23 mouse cellular contexts compared by ENCODE assay signal in genomic region chr6:71235944-71236343, GRCm38 (mm10). TPM values are rescaled to one million over a fixed set of nuclear protein-coding genes. Genes with fewer than 3 reads are reported as not detected.
DNase-seq lines count a peak whose midpoint lies in the region; ATAC-seq and TF ChIP-seq lines count a peak whose summit lies in the region.
"Had no signal": no experiment of that assay in that cellular context is flagged by ENCODE, and none has a peak within 500 bp of the region (broad histone marks: within the 10 kb centered on the region; RNA-seq: fewer than 3 reads in every experiment).

No protein-coding gene starts in this region.

- WGBS in embryonic facial prominence, embryonic 11.5 days, result 66% methylated on average over 3 of the region's 3 CpGs
- 68% methylated on average over 3 of the region's 3 CpGs for WGBS in embryonic facial prominence, embryonic 10.5 days
- WGBS in liver, embryonic 14.5 days (ENCODE audit: insufficient replicate concordance), result 40% methylated on average over 3 of the region's 3 CpGs
- WGBS in small intestine, adult 2 months, result 39% methylated on average over 3 of the region's 3 CpGs

- 0 out of 2 replicates have a peak, but pooled peaks have one; percentile 23 for ATAC-seq in embryonic facial prominence, embryonic 11.5 days (replicated peaks; ENCODE audit: insufficient number of reproducible peaks, low FRiP score, low TSS enrichment, low read depth)
- ATAC-seq in liver, embryonic 14.5 days (ENCODE audit: insufficient read depth), result peak; percentile 65
- ATAC-seq in CD4-positive, CD25-positive, alpha-beta regulatory T cell, adult 4 months, result no peak

- H3K4me2 ChIP-seq in embryonic facial prominence, embryonic 11.5 days (ENCODE audit: low read depth, low read length), result no peak overlapping the region
- no peak overlapping the region for H3K4me2 ChIP-seq in liver, embryonic 14.5 days (ENCODE audit: low read depth)
- H3K4me2 ChIP-seq: forebrain, embryonic 12.5 days had no signal

- H3K27me3 ChIP-seq in embryonic facial prominence, embryonic 11.5 days (ENCODE audit: control insufficient read depth, insufficient read depth, low read length), result no peaks in the 10 kb centered on the region
- H3K27me3 ChIP-seq in embryonic facial prominence, embryonic 10.5 days (replicated peaks; ENCODE audit: low read depth, poor library complexity, severe bottlenecking), result no peaks in the 10 kb centered on the region
- H3K27me3 ChIP-seq in liver, embryonic 14.5 days (ENCODE audit: control insufficient read depth, insufficient read depth, low read length), result no peaks in the 10 kb centered on the region
- H3K27me3 ChIP-seq in small intestine, adult 2 months (ENCODE audit: control insufficient read depth, insufficient read depth, low read length), result no peaks in the 10 kb centered on the region
- H3K27me3 ChIP-seq: forebrain, embryonic 12.5 days had no signal

- no peaks in the 10 kb centered on the region for H3K4me1 ChIP-seq in embryonic facial prominence, embryonic 11.5 days (ENCODE audit: control insufficient read depth, insufficient read depth, low read length)
- H3K4me1 ChIP-seq in embryonic facial prominence, embryonic 10.5 days, result no peaks in the 10 kb centered on the region
- H3K4me1 ChIP-seq in liver, embryonic 14.5 days (replicated peaks; ENCODE audit: control insufficient read depth in 2 of 2, insufficient read depth in 2 of 2, low read length in 1 of 2), result 0 out of 4 replicates have a peak, but pooled peaks cover 0 to 5% of the 10 kb centered on the region in 2 experiments
- peaks cover 17% of the 10 kb centered on the region; the same call in 1 of the 2 replicates for H3K4me1 ChIP-seq in small intestine, adult 2 months (ENCODE audit: control insufficient read depth, insufficient read depth, insufficient read length, low read length)
- H3K4me1 ChIP-seq: forebrain, embryonic 12.5 days had no signal

- H3K9ac ChIP-seq in embryonic facial prominence, embryonic 11.5 days (replicated peaks; ENCODE audit: low read length), result no peak overlapping the region
- no peak overlapping the region for H3K9ac ChIP-seq in liver, embryonic 14.5 days (replicated peaks)
- H3K9ac ChIP-seq: forebrain, embryonic 12.5 days had no signal

- no peak for TF ChIP-seq EP300 in liver, embryonic 14.5 days (IDR thresholded peaks at IDR 0.05; ENCODE audit: low read depth)

- no peak for TF ChIP-seq POLR2A in small intestine, adult 2 months (IDR thresholded peaks at IDR 0.05; ENCODE audit: low read depth, low read length)

- H3K9me3 ChIP-seq in embryonic facial prominence, embryonic 11.5 days (replicated peaks; ENCODE audit: control insufficient read depth, low read length), result no peaks in the 10 kb centered on the region
- H3K9me3 ChIP-seq in embryonic facial prominence, embryonic 10.5 days, result no peaks in the 10 kb centered on the region
- H3K9me3 ChIP-seq in liver, embryonic 14.5 days (ENCODE audit: control insufficient read depth, low read length), result no peaks in the 10 kb centered on the region
- H3K9me3 ChIP-seq: forebrain, embryonic 12.5 days; limb, embryonic 10.5 days had no signal

- no peak overlapping the region for H3K4me3 ChIP-seq in embryonic facial prominence, embryonic 11.5 days (ENCODE audit: low read depth, low read length)
- no peak overlapping the region for H3K4me3 ChIP-seq in embryonic facial prominence, embryonic 10.5 days
- no peak overlapping the region for H3K4me3 ChIP-seq in liver, embryonic 14.5 days (ENCODE audit: insufficient read depth in 1 of 2, low read depth in 2 of 2, low read length in 2 of 2)
- no peak overlapping the region for H3K4me3 ChIP-seq in small intestine, adult 2 months (ENCODE audit: low read depth, low read length)
- H3K4me3 ChIP-seq: forebrain, embryonic 12.5 days; gastrocnemius, adult 2 months; left cerebral cortex, adult 2 months; limb, embryonic 10.5 days had no signal

- DNase-seq in embryonic facial prominence, embryonic 11.5 days (ENCODE audit: low spot score), result no peak
- no peak for DNase-seq in embryonic facial prominence, embryonic 10.5 days (ENCODE audit: low spot score)
- peak; percentile 5 to 8 for DNase-seq in kidney, adult 8-10 months
- no peak for DNase-seq in kidney, postnatal 10 days
- peak in 1 of 3 experiments; percentile 17 for DNase-seq in liver, embryonic 14.5 days (ENCODE audit: low read depth in 3 of 3, low spot score in 3 of 3)
- DNase-seq in spleen, postnatal 36 days (ENCODE audit: low spot score in 2 of 2), result no peak
- DNase-seq: adrenal gland, postnatal 36 days; cerebellum, adult 11-12 months; cerebellum, postnatal 25 days; gastrocnemius, adult 2 months; kidney, postnatal 4 days; layer of hippocampus, adult 9-11 months; lung, adult 2 months; lung, postnatal 36 days; right cerebral cortex, postnatal 4 days; thymus, postnatal 36 days had no signal

- no peak overlapping the region for H3K27ac ChIP-seq in embryonic facial prominence, embryonic 11.5 days (replicated peaks; ENCODE audit: low read depth, low read length)
- H3K27ac ChIP-seq in embryonic facial prominence, embryonic 10.5 days (replicated peaks), result no peak overlapping the region
- H3K27ac ChIP-seq in liver, embryonic 14.5 days, result no peak overlapping the region
- peak overlapping the region; percentile 87 for H3K27ac ChIP-seq in small intestine, adult 2 months (ENCODE audit: insufficient read depth, low read depth, low read length)
- H3K27ac ChIP-seq: forebrain, embryonic 12.5 days; gastrocnemius, adult 2 months; left cerebral cortex, adult 2 months; limb, embryonic 10.5 days had no signal

- no peak for TF ChIP-seq CTCF in liver, embryonic 14.5 days (IDR thresholded peaks at IDR 0.05; ENCODE audit: low read depth)
- no peak for TF ChIP-seq CTCF in small intestine, adult 2 months (IDR thresholded peaks at IDR 0.05; ENCODE audit: extremely low read depth, insufficient read length, insufficient replicate concordance, low read depth, low read length)

- H3K36me3 ChIP-seq in embryonic facial prominence, embryonic 11.5 days (replicated peaks; ENCODE audit: control insufficient read depth, insufficient read depth, low read depth, low read length), result no peaks in the 10 kb centered on the region
- H3K36me3 ChIP-seq in embryonic facial prominence, embryonic 10.5 days (replicated peaks), result no peaks in the 10 kb centered on the region
- no peaks in the 10 kb centered on the region for H3K36me3 ChIP-seq in liver, embryonic 14.5 days (replicated peaks; ENCODE audit: control insufficient read depth, insufficient read depth, low read depth)
- no peaks in the 10 kb centered on the region for H3K36me3 ChIP-seq in small intestine, adult 2 months (ENCODE audit: control insufficient read depth, insufficient read depth, low read length)
- H3K36me3 ChIP-seq: forebrain, embryonic 12.5 days; limb, embryonic 10.5 days had no signal

RNA-seq across cellular contexts. Expression of gene Krcc1, which starts 35.5 kb away (rescaled TPM):
- polyA plus RNA-seq in embryonic facial prominence, embryonic 11.5 days (2014; fragmentation: Nextera tagmentation; extraction: Ambion mirVana), result 35.7 and 41.1 TPM in 2 replicates
- polyA plus RNA-seq in embryonic facial prominence, embryonic 10.5 days (2016; fragmentation: Nextera tagmentation; extraction: Ambion mirVana), result 29.2 and 32.5 TPM in 2 replicates
- 7.6 and 11.1 TPM in 2 replicates for polyA plus RNA-seq in liver, embryonic 14.5 days (2012; rRNA removed)
- polyA plus RNA-seq in liver, embryonic 14.5 days (2014; fragmentation: Nextera tagmentation; extraction: Ambion mirVana), result 23.0 and 26.4 TPM in 2 replicates
- polyA plus RNA-seq in small intestine, adult 2 months (2012; rRNA removed), result 2.7 and 6.9 TPM in 2 replicates
- polyA plus RNA-seq in CD4-positive, CD25-positive, alpha-beta regulatory T cell, adult 4 months (2017; shearing (Covaris generic)), result 100 to 1,000 TPM in 1 of 2 experiments, 10 to 100 TPM in 1; 85.1 to 101 TPM

RNA-seq across cellular contexts. Expression of gene Fabp1, which starts 36.3 kb away (rescaled TPM):
- polyA plus RNA-seq in embryonic facial prominence, embryonic 11.5 days (2014; fragmentation: Nextera tagmentation; extraction: Ambion mirVana), result not detected in 2 replicates
- polyA plus RNA-seq in embryonic facial prominence, embryonic 10.5 days (2016; fragmentation: Nextera tagmentation; extraction: Ambion mirVana), result not detected in 2 replicates
- 84.6 and 179 TPM in 2 replicates for polyA plus RNA-seq in liver, embryonic 14.5 days (2012; rRNA removed)
- polyA plus RNA-seq in liver, embryonic 14.5 days (2014; fragmentation: Nextera tagmentation; extraction: Ambion mirVana), result 356 and 360 TPM in 2 replicates
- polyA plus RNA-seq in small intestine, adult 2 months (2012; rRNA removed), result 100 and 118 TPM in 2 replicates
- not detected for polyA plus RNA-seq in CD4-positive, CD25-positive, alpha-beta regulatory T cell, adult 4 months (2017; shearing (Covaris generic))
- polyA plus RNA-seq: forebrain, embryonic 12.5 days; heart, embryonic 14.5 days; limb, embryonic 10.5 days; midbrain, postnatal 0 days had no signal

Comparison
In these comparisons a context has a peak if more than half of its experiments do, and no peak if none do; other contexts are left out.
1. DNase-seq: peak in kidney, adult 8-10 months (2 of 2); none in embryonic facial prominence, embryonic 11.5 days (single experiment), embryonic facial prominence, embryonic 10.5 days (single experiment), kidney, postnatal 10 days (single experiment) and spleen, postnatal 36 days (0 of 2).
2. RNA of gene Fabp1, which starts 36.3 kb away (polyA plus RNA-seq): 84.6 to 360 TPM in liver, embryonic 14.5 days and 100 to 118 TPM in small intestine, adult 2 months; not detected in embryonic facial prominence, embryonic 11.5 days, not detected in embryonic facial prominence, embryonic 10.5 days and not detected in CD4-positive, CD25-positive, alpha-beta regulatory T cell, adult 4 months; every median in the first group is over 10 times any median in the second.